Mouse (Mus musculus) induced T-regulatory cell, adult 2 months (primary cell): ENCODE data around the gene Fancd2.

Experiments used
- DNase-seq: peaks from one replicate; pipeline ENCODE4 v3.0.0-alpha.2; 2012; ENCODE audit warnings: low read depth

The Fancd2 gene

DNA sequence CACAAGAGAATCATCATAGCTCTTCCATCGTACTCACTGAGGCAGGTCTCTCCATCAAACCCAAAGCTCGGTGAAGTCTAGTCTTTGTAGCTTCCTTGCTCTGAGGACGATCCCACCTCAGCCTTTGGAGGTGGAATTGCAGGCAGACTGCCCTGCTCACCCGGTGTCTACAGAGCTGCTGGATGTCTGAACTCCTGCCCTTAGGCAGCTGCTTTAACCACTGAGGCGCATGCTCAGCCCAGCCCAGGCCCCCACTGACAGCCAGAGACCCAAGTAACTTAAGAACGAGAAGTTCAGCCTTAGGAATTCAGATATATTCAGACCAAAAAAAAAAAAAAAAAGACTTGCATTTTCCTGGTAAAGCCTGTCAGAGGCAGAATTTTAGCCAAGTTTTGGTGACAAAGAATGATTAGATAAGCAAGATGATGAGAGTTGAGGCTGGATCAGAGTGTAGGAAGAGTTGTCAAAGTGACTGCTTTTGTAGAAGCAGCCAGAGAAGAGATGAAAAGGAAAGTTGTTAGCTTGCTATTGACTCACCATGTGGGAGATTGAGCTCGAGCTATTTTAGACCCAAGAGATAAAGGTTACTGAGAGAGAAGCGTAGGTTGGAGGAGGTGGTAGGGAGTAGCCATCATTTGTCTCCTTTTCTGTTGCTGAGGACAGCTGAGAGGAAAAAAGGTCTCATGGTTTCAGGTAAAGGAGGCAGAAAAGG is 80.9 kb downstream of the Fancd2 start:
- no peak for DNase-seq

GRCm38 (mm10) chr6:113614152-113614551 is 82.7 kb downstream of the Fancd2 start:
- no peak for DNase-seq

GRCm38 (mm10) chr6:113614997-113615396 is 83.5 kb downstream of the Fancd2 start:
- DNase-seq: no peak

DNA sequence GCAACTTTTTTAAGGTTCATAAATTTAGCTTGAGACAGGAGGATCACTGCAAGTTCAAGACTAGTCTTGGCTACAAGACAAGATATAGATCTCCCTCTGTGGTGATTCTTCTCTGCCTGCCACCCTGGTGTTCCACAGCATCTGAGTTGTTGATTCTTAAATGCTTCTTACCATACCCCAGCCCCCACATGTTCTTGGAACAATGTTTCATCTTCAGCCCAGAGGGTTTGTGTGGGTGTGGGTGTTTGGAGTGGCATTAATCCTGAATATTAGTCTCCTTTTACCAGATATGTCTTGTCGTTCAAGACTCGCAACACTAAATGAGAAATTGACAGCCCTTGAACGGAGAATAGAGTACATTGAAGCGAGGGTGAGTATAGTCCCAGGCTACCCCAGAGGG is 84.0 kb downstream of the Fancd2 start:
- no peak for DNase-seq

- DNase-seq: no peak
Observed at GRCm38 (mm10) chr6:113623386-113623785, 91.9 kb downstream of the Fancd2 start.

DNA sequence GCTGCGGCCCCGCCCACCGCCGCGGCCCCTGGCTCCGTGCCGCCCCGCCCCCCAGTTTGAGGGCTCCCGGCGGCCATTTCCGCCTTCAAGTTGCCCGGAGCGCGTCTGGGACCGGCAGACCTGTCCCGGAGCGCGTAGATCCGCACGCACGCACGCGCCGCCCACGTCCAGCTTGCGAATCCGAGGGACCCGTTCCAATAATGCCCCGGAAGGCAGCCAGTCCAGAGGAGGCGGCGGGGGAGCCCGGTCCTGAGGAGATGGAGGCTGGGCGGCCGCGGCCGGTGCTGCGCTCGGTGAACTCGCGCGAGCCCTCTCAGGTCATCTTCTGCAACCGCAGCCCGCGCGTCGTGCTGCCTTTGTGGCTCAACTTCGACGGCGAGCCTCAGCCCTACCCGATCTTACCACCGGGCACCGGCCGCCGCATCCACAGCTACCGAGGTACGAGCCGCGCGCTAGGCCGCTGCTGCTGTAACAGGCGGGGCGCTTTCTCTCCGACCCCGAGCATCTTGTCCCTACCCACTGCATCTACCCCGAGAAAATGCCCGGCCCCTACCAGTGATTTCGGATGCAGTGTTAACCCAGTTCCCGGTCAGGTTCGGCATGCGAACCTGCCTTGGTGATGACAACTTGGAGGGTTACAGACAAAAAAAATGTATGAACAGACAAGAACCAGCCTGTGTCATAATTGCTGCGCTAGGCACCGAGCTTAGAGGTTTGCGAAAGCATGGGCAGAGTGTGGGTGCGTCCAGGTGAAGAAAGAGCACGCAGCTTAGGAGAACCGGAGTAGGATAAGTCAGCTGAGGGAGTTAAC is 92.7 kb downstream of the Fancd2 start, which contains the start of gene Vhl:
Gene Vhl, plus strand, starts transcription at position 19 of the 811 bp plus-strand sequence.
- peak; percentile 92 for DNase-seq

DNA sequence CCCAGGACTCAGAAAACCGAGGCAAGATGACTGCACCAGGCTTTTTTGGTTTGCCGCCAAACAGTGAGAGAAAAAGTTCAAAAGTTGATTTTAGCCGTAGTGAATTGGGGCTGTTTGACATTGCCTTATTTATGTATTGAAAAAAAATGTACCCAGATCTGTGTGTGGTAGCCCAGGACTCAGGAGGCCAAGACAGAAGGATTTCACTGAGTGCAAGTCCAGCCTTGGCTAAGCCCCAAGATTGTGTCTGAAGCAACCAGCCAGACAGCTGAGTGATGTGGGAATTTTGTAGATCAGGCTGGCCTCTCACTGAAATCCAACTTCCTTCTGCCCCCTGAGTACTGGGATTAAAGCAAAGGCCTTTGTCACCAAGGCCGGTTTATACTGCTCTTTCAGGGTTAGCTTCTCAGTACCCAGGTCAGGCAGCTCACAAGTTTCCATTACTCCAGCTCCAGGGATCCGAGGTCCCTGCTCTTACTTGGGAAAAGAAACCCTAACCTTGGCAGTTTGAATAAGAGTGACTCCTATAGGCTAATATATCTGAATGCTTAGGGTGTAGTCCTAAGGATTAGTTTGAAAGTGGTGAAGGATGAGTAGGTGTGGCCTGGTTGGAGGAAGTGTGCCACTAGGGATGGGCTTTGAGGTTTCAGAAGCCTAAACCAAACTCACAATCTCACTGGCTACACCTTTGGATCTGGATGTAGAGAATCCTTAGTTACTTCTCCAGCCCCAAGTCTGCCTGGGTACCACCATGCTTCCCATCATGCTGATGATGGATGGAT is 93.7 kb downstream of the Fancd2 start:
- DNase-seq: peak; percentile 26

GRCm38 (mm10) chr6:113630322-113630721 is 98.8 kb downstream of the Fancd2 start:
- no peak for DNase-seq

DNA sequence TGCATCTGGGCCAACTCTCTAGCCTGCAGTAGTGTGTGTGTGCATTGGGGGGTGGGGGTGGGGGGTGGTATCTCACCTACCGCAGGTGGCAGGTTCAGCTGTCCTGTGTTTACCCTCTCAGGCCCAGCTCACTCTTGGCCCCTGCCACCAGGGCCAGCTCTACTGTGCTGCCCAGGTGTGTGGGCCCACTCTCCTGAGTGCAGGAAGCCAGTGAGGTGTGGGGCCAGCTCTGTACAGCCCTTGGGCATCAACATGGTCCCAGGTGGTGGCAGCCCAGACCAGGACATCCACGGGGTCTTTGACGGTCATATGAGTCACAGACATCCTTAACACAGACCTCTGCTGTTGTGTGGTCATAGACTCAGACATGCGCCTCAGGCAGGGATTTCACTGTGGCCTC is 101.4 kb downstream of the Fancd2 start:
- DNase-seq: no peak

- DNase-seq: peak; percentile 96
Observed at GRCm38 (mm10) chr6:113638302-113639040, 107.0 kb downstream of the Fancd2 start, which contains the start of gene Irak2. Gene Irak2, plus strand, starts transcription at chr6:113638467.

GRCm38 (mm10) chr6:113639201-113639600 is 107.7 kb downstream of the Fancd2 start:
- DNase-seq: no peak

GRCm38 (mm10) chr6:113642605-113643004 is 111.1 kb downstream of the Fancd2 start:
- no peak for DNase-seq

DNA sequence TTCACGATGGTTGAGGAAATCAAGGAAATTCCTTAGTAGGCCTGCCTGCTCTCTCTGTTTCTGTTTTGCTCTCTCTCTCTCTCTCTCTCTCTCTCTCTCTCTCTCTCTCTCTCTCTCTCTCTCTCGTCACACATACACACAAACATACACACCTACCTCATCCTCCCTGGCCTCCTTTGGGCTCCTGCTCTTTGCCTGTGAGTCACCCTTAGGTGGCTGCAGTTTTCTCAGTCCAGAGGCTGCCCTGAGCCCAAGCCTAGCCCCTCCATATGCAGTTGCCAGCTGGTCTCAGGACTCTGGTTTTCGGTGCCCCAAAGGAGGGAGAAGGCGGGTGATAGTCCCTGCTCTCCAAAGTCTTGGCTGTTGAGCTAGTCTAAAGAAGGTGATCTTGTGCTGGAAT is 111.5 kb downstream of the Fancd2 start:
- DNase-seq: no peak

DNA sequence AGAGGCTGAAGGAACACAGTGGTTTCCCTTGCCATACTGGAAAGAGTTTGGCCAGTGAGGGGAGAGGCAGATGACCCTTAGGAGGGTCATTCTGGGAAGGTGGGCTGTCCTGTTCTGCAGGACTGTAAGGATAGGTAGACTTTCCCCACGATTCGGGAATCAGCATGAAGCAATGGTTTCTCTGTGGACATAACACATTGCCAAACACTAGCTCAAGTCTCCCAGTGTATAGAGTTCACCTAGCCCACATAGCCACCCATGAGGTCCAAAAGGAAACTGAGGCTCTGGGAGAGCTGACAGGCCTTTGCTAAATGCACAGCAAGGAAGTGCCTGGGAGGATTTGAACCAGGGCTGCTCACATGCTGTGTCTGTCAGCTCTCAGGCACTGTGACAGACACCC is 112.5 kb downstream of the Fancd2 start:
- DNase-seq: no peak

- DNase-seq: peak; percentile 62
Observed at GRCm38 (mm10) chr6:113644808-113645207, 113.3 kb downstream of the Fancd2 start.
